Mouse (Mus musculus) kidney, embryonic 14.5 days (tissue): Measurements from ENCODE around the gene Olfr270. TPM values are rescaled to one million over a fixed set of nuclear protein-coding genes. Genes with fewer than 3 reads are reported as not detected.
A peak's percentile ranks its signal among the peaks of the same experiment; 100 is the strongest.

Experiments
- ATAC-seq: fragments of 200-750 bp; cut with Nextera tagmentation; 2 replicates; pipeline ENCODE4 v1.8.0; 2017; ENCODE audit warnings: moderate number of reproducible peaks, mild to moderate bottlenecking, moderate TSS enrichment, moderate library complexity; ENCODE audit not compliant: low FRiP score, low TSS enrichment
- H3K27ac ChIP-seq: fragments of 300-500 bp; sonication (generic); 2 replicates; pipeline ENCODE4 v1.5.1; 2014; ENCODE audit warnings: low read depth, mild to moderate bottlenecking, low read length, moderate library complexity, mixed read lengths
- H3K27me3 ChIP-seq: fragments of 300-500 bp; sonication (generic); 2 replicates; pipeline ENCODE4 v1.6.1; 2014; ENCODE audit warnings: mild to moderate bottlenecking, low read length; ENCODE audit not compliant: control insufficient read depth, insufficient read depth
- H3K36me3 ChIP-seq: fragments of 300-500 bp; sonication (generic); 2 replicates; pipeline ENCODE4 v1.6.1; 2014; ENCODE audit warnings: low read length, mixed read lengths; ENCODE audit not compliant: control insufficient read depth, insufficient read depth
- H3K4me1 ChIP-seq: fragments of 300-500 bp; sonication (generic); 2 replicates; pipeline ENCODE4 v1.6.1; 2014; ENCODE audit warnings: low read length, mixed read lengths; ENCODE audit not compliant: control insufficient read depth, insufficient read depth
- H3K4me2 ChIP-seq: fragments of 300-500 bp; sonication (generic); replicated peaks from 2 replicates; pipeline ENCODE4 v1.6.1; 2014; ENCODE audit warnings: low read depth, mild to moderate bottlenecking, low read length
- H3K4me3 ChIP-seq: fragments of 300-500 bp; sonication (generic); 2 replicates; pipeline ENCODE4 v1.5.1; 2014; ENCODE audit warnings: mild to moderate bottlenecking, low read length
- H3K9ac ChIP-seq: fragments of 300-500 bp; sonication (generic); 2 replicates; pipeline ENCODE4 v1.6.1; 2014; ENCODE audit warnings: low read depth, mild to moderate bottlenecking, low read length, moderate library complexity
- H3K9me3 ChIP-seq: fragments of 300-500 bp; sonication (generic); 2 replicates; pipeline ENCODE4 v1.6.1; 2016; ENCODE audit warnings: low read length; ENCODE audit not compliant: control insufficient read depth
- WGBS: fragments of 180-500 bp; shearing (Covaris S2); extraction: QIAGEN DNeasy Blood & Tissue Kit; methylation state at CpG from one replicate; pipeline ENCODE4 v1.1.7; 2014; 5-methylcytosine and 5-hydroxymethylcytosine counted together
- polyA plus RNA-seq: library from polyadenylated mRNA; unstranded; fragments of >200 nt; fragmentation: Nextera tagmentation; extraction: Ambion mirVana; gene quantifications from 2 replicates; pipeline ENCODE4 v1.2.1, GENCODE M21; 2014

The Olfr270 gene
- polyA plus RNA-seq, 1 experiment from 2014 or later = not detected

DNA sequence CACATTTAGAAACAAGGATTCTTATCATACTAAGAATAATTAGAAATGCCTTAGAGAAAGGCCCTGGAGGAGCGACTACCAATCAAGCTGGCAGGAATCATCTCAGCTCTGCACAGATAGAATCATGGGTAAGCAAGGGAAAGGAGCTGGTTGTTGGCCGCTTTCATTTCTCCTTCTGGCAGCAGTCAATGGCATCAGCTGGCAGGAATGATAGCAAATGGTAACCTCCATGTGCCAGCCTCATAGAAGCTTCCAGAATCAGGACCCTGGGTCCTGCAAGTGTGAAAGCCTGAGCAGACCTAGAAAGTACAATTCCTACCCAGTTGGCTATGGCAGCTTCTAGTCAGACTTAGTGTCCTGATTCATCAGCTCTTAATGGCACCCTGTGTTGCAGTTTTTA, 21.9 kb downstream of the Olfr270 start:
- WGBS = 92% methylated on average over 2 of the region's 2 CpGs
- no peaks in the 10 kb centered on the region; the same call in 1 of the 2 replicates for H3K9me3 ChIP-seq
- no peak overlapping the region for H3K9ac ChIP-seq
- H3K36me3 ChIP-seq = no peaks in the 10 kb centered on the region
- H3K27ac ChIP-seq = no peak overlapping the region
- H3K4me1 ChIP-seq = no peaks in the 10 kb centered on the region
- no peak overlapping the region for H3K4me3 ChIP-seq
- H3K27me3 ChIP-seq = no peaks in the 10 kb centered on the region
- ATAC-seq = no peak
- no peak overlapping the region for H3K4me2 ChIP-seq

DNA sequence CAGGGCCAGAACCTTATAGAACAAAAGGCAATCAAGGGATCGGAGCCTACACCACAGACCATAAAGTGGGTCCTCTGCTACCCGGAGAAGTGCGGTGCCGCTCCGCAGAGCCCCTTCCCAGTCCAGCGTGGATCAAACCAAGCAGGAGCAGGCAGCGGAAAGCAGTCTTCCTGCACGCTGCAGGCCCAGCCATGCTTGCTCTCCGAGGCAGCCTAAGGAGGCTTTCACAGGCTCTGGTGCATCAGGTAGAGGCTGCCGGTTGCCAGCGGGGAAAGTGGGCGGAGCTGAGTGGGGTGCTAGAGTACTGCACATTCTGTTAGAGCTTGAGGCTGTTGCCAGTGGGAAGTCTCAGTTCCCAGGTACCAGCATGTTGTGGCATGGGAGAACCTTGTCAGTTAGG, 24.9 kb downstream of the Olfr270 start, which contains the start of gene Nipsnap3a:
Nipsnap3a (plus strand) TSS at position 25 of the 400 bp plus-strand sequence.
- peak; percentile 90 for ATAC-seq
- WGBS = 17% methylated on average over 12 of the region's 12 CpGs
- peak within 1 kb of the TSS; percentile 41 for H3K4me2 ChIP-seq
- H3K4me1 ChIP-seq = no peaks in the 10 kb centered on the region
- H3K9ac ChIP-seq = no peak within 1 kb of the TSS
- no peaks in the 10 kb centered on the region for H3K27me3 ChIP-seq
- no peaks in the 10 kb centered on the region for H3K36me3 ChIP-seq
- peak within 1 kb of the TSS; percentile 11; the same call in 1 of the 2 replicates for H3K4me3 ChIP-seq
- H3K27ac ChIP-seq = no peak within 1 kb of the TSS
- H3K9me3 ChIP-seq = no peaks in the 10 kb centered on the region; the same call in 1 of the 2 replicates

DNA sequence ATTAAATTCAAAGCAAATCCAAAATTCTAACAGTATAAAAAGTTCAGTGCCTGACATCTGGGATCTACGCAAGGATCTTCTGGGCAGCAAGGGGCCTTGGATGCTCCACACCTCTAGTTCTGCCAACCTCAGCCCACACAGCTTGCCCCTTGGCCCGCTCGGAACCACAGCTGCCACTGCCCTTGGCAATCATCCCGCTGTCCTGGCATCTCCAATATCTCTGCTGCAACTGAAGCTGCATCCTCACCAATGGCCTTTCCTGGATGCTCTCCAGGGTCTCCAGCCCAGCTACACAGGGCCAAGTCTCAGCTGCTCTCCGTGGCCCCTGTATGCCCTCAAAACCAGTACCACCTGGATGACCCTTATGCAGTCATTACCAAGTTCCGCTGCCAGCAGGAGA, 35.1 kb downstream of the Olfr270 start:
- no peaks in the 10 kb centered on the region for H3K9me3 ChIP-seq
- no peak overlapping the region for H3K4me3 ChIP-seq
- H3K27me3 ChIP-seq = no peaks in the 10 kb centered on the region
- no peaks in the 10 kb centered on the region for H3K4me1 ChIP-seq
- H3K27ac ChIP-seq = no peak overlapping the region
- ATAC-seq = no peak
- 96% methylated on average over 6 of the region's 6 CpGs for WGBS
- H3K36me3 ChIP-seq = no peaks in the 10 kb centered on the region
- no peak overlapping the region for H3K4me2 ChIP-seq
- no peak overlapping the region for H3K9ac ChIP-seq

DNA sequence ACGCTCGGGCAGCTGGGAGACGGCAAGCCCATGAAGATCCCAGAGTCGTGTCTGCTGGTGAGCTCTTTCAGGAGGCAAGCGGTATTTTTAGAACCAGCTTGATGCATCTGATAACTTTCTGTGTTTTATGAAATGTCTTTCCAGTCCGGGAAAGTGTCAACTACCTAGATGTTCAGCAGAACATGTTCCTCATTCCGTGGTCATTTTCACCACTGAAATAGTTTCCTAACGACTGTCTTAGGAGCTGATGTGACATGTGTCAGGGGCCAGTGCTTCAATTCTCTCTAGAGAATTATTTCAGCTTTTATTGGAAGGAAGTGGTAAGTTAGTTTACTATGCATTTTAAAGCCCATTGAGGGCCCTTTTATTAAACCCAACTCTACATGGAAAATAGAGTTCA, 35.8 kb downstream of the Olfr270 start:
- H3K4me1 ChIP-seq = no peaks in the 10 kb centered on the region
- no peak overlapping the region for H3K4me2 ChIP-seq
- H3K9me3 ChIP-seq = no peaks in the 10 kb centered on the region
- no peaks in the 10 kb centered on the region for H3K27me3 ChIP-seq
- 84% methylated on average over 8 of the region's 8 CpGs for WGBS
- no peaks in the 10 kb centered on the region for H3K36me3 ChIP-seq
- no peak for ATAC-seq
- H3K27ac ChIP-seq = no peak overlapping the region
- no peak overlapping the region for H3K9ac ChIP-seq
- H3K4me3 ChIP-seq = no peak overlapping the region

DNA sequence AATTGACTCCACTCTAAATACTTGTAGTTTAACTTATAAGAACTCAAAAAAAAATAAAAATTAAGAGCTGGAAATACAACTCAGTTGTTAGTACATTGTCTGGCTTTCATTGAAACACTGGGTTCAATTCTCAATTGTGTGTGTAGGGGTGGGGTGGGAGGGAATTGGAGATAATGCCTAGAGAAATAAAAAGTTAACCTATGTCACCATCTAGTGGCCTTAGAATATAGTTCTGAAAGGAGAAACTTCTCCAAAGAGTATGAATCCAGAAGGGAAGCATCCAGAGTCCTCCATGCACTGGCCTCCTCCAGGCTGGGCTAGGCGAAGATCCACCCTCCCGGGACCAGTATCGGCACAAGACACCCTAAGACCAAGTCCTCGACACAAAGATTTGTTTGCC, 44.8 kb downstream of the Olfr270 start:
- H3K9ac ChIP-seq = no peak overlapping the region
- no peak for ATAC-seq
- H3K4me1 ChIP-seq = no peaks in the 10 kb centered on the region
- 71% methylated on average over 4 of the region's 4 CpGs for WGBS
- H3K4me2 ChIP-seq = no peak overlapping the region
- no peaks in the 10 kb centered on the region for H3K27me3 ChIP-seq
- no peaks in the 10 kb centered on the region for H3K9me3 ChIP-seq
- no peak overlapping the region for H3K27ac ChIP-seq
- no peaks in the 10 kb centered on the region for H3K36me3 ChIP-seq
- no peak overlapping the region for H3K4me3 ChIP-seq

DNA sequence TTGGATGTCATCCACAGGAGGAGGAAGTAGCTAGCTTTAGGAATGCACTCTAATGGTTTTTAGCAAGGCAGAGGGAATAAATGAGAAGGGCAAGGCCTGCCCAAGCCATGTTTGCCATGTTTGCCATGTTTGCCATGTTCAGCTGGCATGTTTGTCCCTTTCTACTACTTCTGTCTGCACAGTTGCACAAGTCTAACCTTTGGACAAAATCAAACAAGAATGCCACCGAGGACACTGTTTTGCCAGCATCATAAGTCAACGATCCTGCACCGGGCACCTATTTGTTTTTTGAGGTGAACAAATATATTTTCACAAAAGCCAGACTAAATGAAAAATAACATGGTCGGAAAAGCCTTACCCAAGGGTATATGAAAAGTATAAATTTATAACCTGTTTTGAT, 45.5 kb downstream of the Olfr270 start:
- no peaks in the 10 kb centered on the region for H3K4me1 ChIP-seq
- no peak overlapping the region for H3K4me2 ChIP-seq
- no peaks in the 10 kb centered on the region for H3K27me3 ChIP-seq
- no peaks in the 10 kb centered on the region for H3K9me3 ChIP-seq
- no peak overlapping the region for H3K4me3 ChIP-seq
- no peaks in the 10 kb centered on the region for H3K36me3 ChIP-seq
- H3K27ac ChIP-seq = no peak overlapping the region
- 86% methylated on average over 4 of the region's 4 CpGs for WGBS
- H3K9ac ChIP-seq = no peak overlapping the region
- ATAC-seq = no peak

DNA sequence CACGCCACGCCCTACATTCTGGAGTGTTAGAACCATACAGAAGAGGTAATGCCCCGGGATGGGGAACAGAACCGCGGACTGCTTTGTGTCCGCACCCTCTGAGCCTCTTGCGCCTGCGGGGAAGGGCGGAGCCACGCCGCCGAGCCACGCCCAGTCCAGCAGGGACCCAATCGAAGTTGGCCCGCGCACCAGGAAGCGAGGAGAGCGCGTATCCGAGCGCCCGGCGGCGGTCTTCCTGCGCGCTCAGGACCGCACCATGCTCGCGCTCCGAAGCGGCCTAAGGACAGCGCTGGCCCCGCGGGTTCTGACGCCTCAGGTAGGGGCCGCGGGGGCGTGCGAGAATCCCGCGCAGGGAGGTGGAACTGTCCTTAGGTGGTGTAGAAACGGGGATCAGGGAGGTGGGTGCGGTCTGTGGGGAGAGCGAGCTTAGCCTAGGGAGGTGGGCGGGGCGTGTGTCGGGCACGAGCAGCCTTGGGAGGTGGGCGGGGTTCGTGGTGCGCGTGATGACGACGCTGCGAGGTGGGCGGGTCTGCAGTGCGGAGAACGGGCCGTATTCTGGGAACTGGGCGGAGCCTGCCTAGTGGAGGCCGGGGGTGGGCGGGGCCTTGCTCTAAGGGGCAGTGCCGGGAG, 47.5 kb downstream of the Olfr270 start, which contains the start of gene Nipsnap3b:
Nipsnap3b (plus strand) TSS at position 149 of the 630 bp plus-strand sequence.
- Histone ChIP-seq H3K9ac (peak within 1 kb of the TSS; percentile 77), H3K4me1 (no peaks in the 10 kb centered on the region), H3K4me2 (peak within 1 kb of the TSS; percentile 56), H3K27ac (peak within 1 kb of the TSS; percentile 69; the same call in 1 of the 2 replicates), H3K9me3 (peaks cover 8% of the 10 kb centered on the region), H3K27me3 (no peaks in the 10 kb centered on the region), H3K36me3 (peaks cover 7% of the 10 kb centered on the region; the same call in 1 of the 2 replicates), H3K4me3 (peak within 1 kb of the TSS; percentile 78)
- under 1% methylated on average over 60 of the region's 63 CpGs for WGBS
- peak; percentile 98 for ATAC-seq

DNA sequence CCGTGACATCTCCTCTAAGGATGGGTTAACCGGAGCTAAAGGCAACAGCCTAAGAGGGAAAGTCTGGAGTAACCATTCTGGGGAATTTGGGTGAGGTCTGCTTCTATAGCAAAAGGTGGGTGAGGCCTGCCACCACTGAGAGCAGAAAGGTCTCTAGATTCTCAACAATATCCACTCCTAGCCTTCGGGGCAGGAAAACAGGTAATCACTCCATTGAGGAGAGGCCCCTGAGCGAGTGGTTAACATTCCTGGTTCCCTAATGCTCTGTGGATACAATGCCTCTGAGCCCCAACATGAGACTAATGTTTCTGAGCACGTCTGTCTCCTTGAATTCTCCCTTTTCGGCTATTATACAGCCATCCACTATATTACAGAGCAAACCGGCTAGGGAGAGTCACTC, 50.1 kb downstream of the Olfr270 start:
- Histone ChIP-seq H3K9me3 (peaks cover 12% of the 10 kb centered on the region), H3K4me3 (no peak overlapping the region), H3K27ac (no peak overlapping the region), H3K36me3 (peaks cover 22% of the 10 kb centered on the region; the same call in 1 of the 2 replicates), H3K4me2 (no peak overlapping the region), H3K4me1 (no peaks in the 10 kb centered on the region), H3K9ac (no peak overlapping the region), H3K27me3 (no peaks in the 10 kb centered on the region)
- WGBS = 87% methylated on average over 7 of the region's 7 CpGs
- no peak for ATAC-seq

DNA sequence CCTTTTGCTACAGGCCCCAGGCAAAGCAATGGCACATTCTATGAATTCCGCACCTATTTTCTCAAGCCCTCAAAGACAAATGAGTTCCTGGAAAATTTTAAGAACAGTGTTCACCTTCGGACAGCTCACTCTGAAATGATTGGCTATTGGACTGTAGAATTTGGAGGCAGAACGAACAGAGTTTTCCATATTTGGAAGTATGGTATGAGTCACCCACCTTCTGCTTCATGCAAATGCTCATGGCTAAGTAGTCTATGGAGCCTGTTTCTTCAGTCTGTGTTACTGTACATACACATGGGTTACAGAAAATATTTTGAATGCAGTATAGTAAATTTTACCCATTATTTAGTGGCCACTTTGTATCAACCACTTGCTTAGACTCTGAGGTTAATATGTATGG, 50.7 kb downstream of the Olfr270 start:
- Histone ChIP-seq H3K4me3 (no peak overlapping the region), H3K27ac (no peak overlapping the region), H3K27me3 (no peaks in the 10 kb centered on the region), H3K4me1 (no peaks in the 10 kb centered on the region), H3K9ac (no peak overlapping the region), H3K9me3 (peaks cover 12% of the 10 kb centered on the region), H3K4me2 (no peak overlapping the region), H3K36me3 (peaks cover 22% of the 10 kb centered on the region; the same call in 1 of the 2 replicates)
- ATAC-seq = no peak
- 95% methylated on average over 3 of the region's 3 CpGs for WGBS
